Mouse (Mus musculus) neural tube, embryonic 13.5 days (tissue): Measurements from ENCODE around the gene Hist1h4m. TPM values are rescaled to one million over a fixed set of nuclear protein-coding genes. Genes with fewer than 3 reads are reported as not detected.
"Not testable (repeated sequence)": the region's sequence is repeated elsewhere in the genome, so short reads cannot be mapped to it uniquely, and the experiment has no call there.

Experiments
- ATAC-seq: fragments of 200-750 bp; cut with Nextera tagmentation; 2 replicates; pipeline ENCODE4 v1.8.0; 2017; ENCODE audit warnings: low read depth, mild to moderate bottlenecking, moderate TSS enrichment, moderate library complexity
- H3K27ac ChIP-seq: fragments of 300-500 bp; sonication (generic); replicated peaks from 2 replicates; pipeline ENCODE4 v1.5.1; 2015; ENCODE audit warnings: moderate library complexity, mild to moderate bottlenecking, inconsistent platforms
- H3K27me3 ChIP-seq: fragments of 300-500 bp; sonication (generic); 2 replicates; pipeline ENCODE4 v1.6.1; 2015; ENCODE audit warnings: mild to moderate bottlenecking, inconsistent platforms
- H3K36me3 ChIP-seq: fragments of 300-500 bp; sonication (generic); 2 replicates; pipeline ENCODE4 v1.6.1; 2015; ENCODE audit warnings: mild to moderate bottlenecking, inconsistent platforms
- H3K4me1 ChIP-seq: fragments of 300-500 bp; sonication (generic); replicated peaks from 2 replicates; pipeline ENCODE4 v1.6.1; 2015; ENCODE audit warnings: inconsistent platforms
- H3K4me2 ChIP-seq: fragments of 300-500 bp; sonication (generic); 2 replicates; pipeline ENCODE4 v1.6.1; 2015; ENCODE audit warnings: inconsistent platforms, mild to moderate bottlenecking, moderate library complexity
- H3K4me3 ChIP-seq: fragments of 300-500 bp; sonication (generic); 2 replicates; pipeline ENCODE4 v1.5.1; 2015; ENCODE audit warnings: mild to moderate bottlenecking, inconsistent platforms
- H3K9ac ChIP-seq: fragments of 300-500 bp; sonication (generic); 2 replicates; pipeline ENCODE4 v1.6.1; 2015; ENCODE audit warnings: moderate library complexity, mild to moderate bottlenecking, inconsistent platforms
- H3K9me3 ChIP-seq: fragments of 300-500 bp; sonication (generic); 2 replicates; pipeline ENCODE4 v1.6.1; 2016; ENCODE audit warnings: inconsistent platforms
- WGBS: fragments of 180-500 bp; shearing (Covaris S2); methylation state at CpG from one replicate; pipeline ENCODE4 v1.1.7; 2015; 5-methylcytosine and 5-hydroxymethylcytosine counted together
- polyA plus RNA-seq: library from polyadenylated mRNA; unstranded; fragments of >200 nt; fragmentation: Nextera tagmentation; extraction: Ambion mirVana; gene quantifications from 2 replicates; pipeline ENCODE4 v1.2.1, GENCODE M21; 2015

Hist1h4m gene
- polyA plus RNA-seq: not detected in 2 replicates

GRCm38 (mm10) chr13:21811539-21811938, at the start of gene Hist1h4m:
Hist1h4m (plus strand) TSS chr13:21811746.
- WGBS: no CpG with 5 or more reads among the region's 24 CpGs
- H3K9me3 ChIP-seq, H3K9ac ChIP-seq, H3K4me1 ChIP-seq, H3K27ac ChIP-seq, H3K36me3 ChIP-seq, H3K27me3 ChIP-seq: not testable (repeated sequence)
- Histone ChIP-seq H3K4me3 (peak within 1 kb of the TSS; percentile 21), H3K4me2 (peak within 1 kb of the TSS; percentile 50)
- peak; percentile 34; the same call in 1 of the 2 replicates for ATAC-seq

GRCm38 (mm10) chr13:21778814-21779766, 32.5 kb upstream of the Hist1h4m start:
- peak overlapping the region; percentile 82 for H3K27ac ChIP-seq
- H3K9ac ChIP-seq: peak overlapping the region; percentile 71
- 5% methylated on average over 33 of the region's 33 CpGs for WGBS
- ATAC-seq: peak; percentile 94
- peaks cover 42% of the 10 kb centered on the region for H3K4me1 ChIP-seq
- H3K4me2 ChIP-seq: peak overlapping the region; percentile 94
- H3K4me3 ChIP-seq: peak overlapping the region; percentile 54
- no peaks in the 10 kb centered on the region for H3K27me3 ChIP-seq
- H3K36me3 ChIP-seq: no peaks in the 10 kb centered on the region
- no peaks in the 10 kb centered on the region for H3K9me3 ChIP-seq

- under 1% methylated on average over 44 of the region's 44 CpGs for WGBS
- Histone ChIP-seq H3K27ac (peak within 1 kb of the TSS; percentile 82), H3K9ac (peak within 1 kb of the TSS; percentile 71), H3K4me2 (peak within 1 kb of the TSS; percentile 94), H3K9me3 (no peaks in the 10 kb centered on the region), H3K4me3 (peak within 1 kb of the TSS; percentile 54), H3K4me1 (peaks cover 45% of the 10 kb centered on the region), H3K27me3 (no peaks in the 10 kb centered on the region), H3K36me3 (no peaks in the 10 kb centered on the region)
- ATAC-seq: peak; percentile 2; the same call in 1 of the 2 replicates
Measured at GRCm38 (mm10) chr13:21779767-21780731, 31.5 kb upstream of the Hist1h4m start, which contains the start of gene Hist1h1b. Hist1h1b (minus strand) TSS chr13:21780625.

- peak overlapping the region; percentile 94 for H3K4me2 ChIP-seq
- no peak overlapping the region for H3K9ac ChIP-seq
- peak overlapping the region; percentile 54; the same call in 1 of the 2 replicates for H3K4me3 ChIP-seq
- no peak for ATAC-seq
- H3K27me3 ChIP-seq: no peaks in the 10 kb centered on the region
- no peaks in the 10 kb centered on the region for H3K36me3 ChIP-seq
- peaks cover 50% of the 10 kb centered on the region for H3K4me1 ChIP-seq
- H3K27ac ChIP-seq: no peak overlapping the region
- H3K9me3 ChIP-seq: no peaks in the 10 kb centered on the region
- WGBS: 50% methylated on average over 6 of the region's 6 CpGs
Measured at GRCm38 (mm10) chr13:21781021-21781555, 30.5 kb upstream of the Hist1h4m start.

- ATAC-seq: no peak
- WGBS: 90% methylated on average over 1 of the region's 1 CpGs
Measured at GRCm38 (mm10) chr13:21781639-21782038, 29.9 kb upstream of the Hist1h4m start.

GRCm38 (mm10) chr13:21782361-21783254, 28.9 kb upstream of the Hist1h4m start:
- H3K36me3 ChIP-seq, ATAC-seq, H3K27me3 ChIP-seq, H3K9me3 ChIP-seq: not testable (repeated sequence)
- peak overlapping the region; percentile 80 for H3K4me2 ChIP-seq
- peak overlapping the region; percentile 40 for H3K4me3 ChIP-seq
- peak overlapping the region; percentile 70 for H3K9ac ChIP-seq
- H3K27ac ChIP-seq: peak overlapping the region; percentile 84
- peaks cover 56% of the 10 kb centered on the region for H3K4me1 ChIP-seq
- WGBS: under 1% methylated on average over 18 of the region's 35 CpGs

More at GRCm38 (mm10) chr13:21781639-21782038, 29.9 kb upstream of the Hist1h4m start:
- Histone ChIP-seq H3K4me3 (no peak overlapping the region), H3K27ac (no peak overlapping the region), H3K4me2 (no peak overlapping the region), H3K27me3 (no peaks in the 10 kb centered on the region), H3K36me3 (no peaks in the 10 kb centered on the region), H3K4me1 (peaks cover 56% of the 10 kb centered on the region), H3K9ac (no peak overlapping the region), H3K9me3 (no peaks in the 10 kb centered on the region)

- Histone ChIP-seq H3K27ac (peak within 1 kb of the TSS; percentile 84), H3K36me3 (no peaks in the 10 kb centered on the region), H3K4me1 (peaks cover 59% of the 10 kb centered on the region), H3K4me3 (peak within 1 kb of the TSS; percentile 40), H3K27me3 (no peaks in the 10 kb centered on the region), H3K4me2 (peak within 1 kb of the TSS; percentile 80), H3K9me3 (no peaks in the 10 kb centered on the region), H3K9ac (peak within 1 kb of the TSS; percentile 70)
- ATAC-seq: peak; percentile 76
- WGBS: 0% methylated on average over 14 of the region's 20 CpGs
Measured at GRCm38 (mm10) chr13:21783255-21783617, 28.3 kb upstream of the Hist1h4m start, which contains the start of gene Hist1h3i. Hist1h3i (minus strand) TSS chr13:21783370.

- peak overlapping the region; percentile 40 for H3K4me3 ChIP-seq
- no peak for ATAC-seq
- H3K27me3 ChIP-seq: no peaks in the 10 kb centered on the region
- H3K4me2 ChIP-seq: peak overlapping the region; percentile 80
- H3K9me3 ChIP-seq: no peaks in the 10 kb centered on the region
- peaks cover 56% of the 10 kb centered on the region for H3K4me1 ChIP-seq
- 2% methylated on average over 9 of the region's 9 CpGs for WGBS
- no peaks in the 10 kb centered on the region for H3K36me3 ChIP-seq
- H3K27ac ChIP-seq: peak overlapping the region; percentile 59
- H3K9ac ChIP-seq: peak overlapping the region; percentile 28
Measured at GRCm38 (mm10) chr13:21783734-21784161, 27.8 kb upstream of the Hist1h4m start.

GRCm38 (mm10) chr13:21784311-21784710, 27.2 kb upstream of the Hist1h4m start:
- H3K27me3 ChIP-seq: no peaks in the 10 kb centered on the region
- peaks cover 54% of the 10 kb centered on the region for H3K4me1 ChIP-seq
- 0 out of 2 replicates have a peak overlapping the region, but pooled peaks have one; percentile 40 for H3K4me3 ChIP-seq
- peak overlapping the region; percentile 28 for H3K9ac ChIP-seq
- no peaks in the 10 kb centered on the region for H3K9me3 ChIP-seq
- 13% methylated on average over 6 of the region's 6 CpGs for WGBS
- ATAC-seq: no peak
- H3K4me2 ChIP-seq: peak overlapping the region; percentile 80
- no peaks in the 10 kb centered on the region for H3K36me3 ChIP-seq
- H3K27ac ChIP-seq: peak overlapping the region; percentile 59

- no peaks in the 10 kb centered on the region for H3K9me3 ChIP-seq
- peak overlapping the region; percentile 62 for H3K4me2 ChIP-seq
- H3K4me1 ChIP-seq: peaks cover 44% of the 10 kb centered on the region
- H3K4me3 ChIP-seq: peak overlapping the region; percentile 39
- 1% methylated on average over 8 of the region's 8 CpGs for WGBS
- no peaks in the 10 kb centered on the region for H3K36me3 ChIP-seq
- H3K27ac ChIP-seq: peak overlapping the region; percentile 76
- peak overlapping the region; percentile 64 for H3K9ac ChIP-seq
- H3K27me3 ChIP-seq: no peaks in the 10 kb centered on the region
- ATAC-seq: no peak
Measured at GRCm38 (mm10) chr13:21786189-21786898, 25.2 kb upstream of the Hist1h4m start.
